Mouse (Mus musculus) neural tube, embryonic 12.5 days (tissue): Measurements from ENCODE around the gene Snd1. TPM values are rescaled to one million over a fixed set of nuclear protein-coding genes. Genes with fewer than 3 reads are reported as not detected.

Source experiments
- ATAC-seq: fragments of 200-750 bp; cut with Nextera tagmentation; 2 replicates; pipeline ENCODE4 v1.8.0; 2017; ENCODE audit warnings: low read depth, mild to moderate bottlenecking, moderate TSS enrichment, moderate library complexity; ENCODE audit not compliant: low FRiP score
- H3K27ac ChIP-seq: fragments of 300-500 bp; sonication (generic); 2 replicates; pipeline ENCODE4 v1.5.1; 2016
- H3K27me3 ChIP-seq: fragments of 300-500 bp; sonication (generic); replicated peaks from 2 replicates; pipeline ENCODE4 v1.6.1; 2016; ENCODE audit warnings: mild to moderate bottlenecking
- H3K36me3 ChIP-seq: fragments of 300-500 bp; sonication (generic); 2 replicates; pipeline ENCODE4 v1.6.1; 2016; ENCODE audit warnings: mild to moderate bottlenecking
- H3K4me1 ChIP-seq: fragments of 300-500 bp; sonication (generic); 2 replicates; pipeline ENCODE4 v1.6.1; 2016
- H3K4me2 ChIP-seq: fragments of 300-500 bp; sonication (generic); replicated peaks from 2 replicates; pipeline ENCODE4 v1.6.1; 2016; ENCODE audit warnings: mild to moderate bottlenecking
- H3K4me3 ChIP-seq: fragments of 300-500 bp; sonication (generic); 2 replicates; pipeline ENCODE4 v1.5.1; 2016
- H3K9ac ChIP-seq: fragments of 300-500 bp; sonication (generic); 2 replicates; pipeline ENCODE4 v1.6.1; 2016; ENCODE audit warnings: mild to moderate bottlenecking
- H3K9me3 ChIP-seq: fragments of 300-500 bp; sonication (generic); 2 replicates; pipeline ENCODE4 v1.6.1; 2016; ENCODE audit warnings: mild to moderate bottlenecking
- WGBS: fragments of 180-500 bp; shearing (Covaris S2); methylation state at CpG from one replicate; pipeline ENCODE4 v1.1.7; 2016; 5-methylcytosine and 5-hydroxymethylcytosine counted together
- polyA plus RNA-seq: library from polyadenylated mRNA; unstranded; fragments of >200 nt; fragmentation: Nextera tagmentation; extraction: Ambion mirVana; gene quantifications from 2 replicates; pipeline ENCODE4 v1.2.1, GENCODE M21; 2016

Snd1 gene
- polyA plus RNA-seq, 1 experiment from 2014 or later, result 101 TPM

GRCm38 (mm10) chr6:28731246-28731645 is 256.3 kb downstream of the Snd1 start:
- 95% methylated on average over 6 of the region's 6 CpGs for WGBS
- Histone ChIP-seq H3K4me3 (no peak overlapping the region), H3K36me3 (no peaks in the 10 kb centered on the region), H3K9me3 (no peaks in the 10 kb centered on the region), H3K27me3 (no peaks in the 10 kb centered on the region), H3K4me2 (no peak overlapping the region), H3K4me1 (peaks cover 15% of the 10 kb centered on the region), H3K27ac (no peak overlapping the region), H3K9ac (no peak overlapping the region)
- ATAC-seq, result no peak

- Histone ChIP-seq H3K4me3 (no peak overlapping the region), H3K4me2 (no peak overlapping the region), H3K9ac (no peak overlapping the region), H3K36me3 (no peaks in the 10 kb centered on the region), H3K27ac (no peak overlapping the region), H3K4me1 (peaks cover 10% of the 10 kb centered on the region), H3K9me3 (no peaks in the 10 kb centered on the region), H3K27me3 (no peaks in the 10 kb centered on the region)
- no peak for ATAC-seq
- WGBS, result 85% methylated on average over 5 of the region's 5 CpGs
Observed at GRCm38 (mm10) chr6:28733884-28734647, 259.1 kb downstream of the Snd1 start.

GRCm38 (mm10) chr6:28735116-28735515 is 260.2 kb downstream of the Snd1 start:
- Histone ChIP-seq H3K4me3 (no peak overlapping the region), H3K9ac (no peak overlapping the region), H3K27ac (no peak overlapping the region), H3K4me2 (no peak overlapping the region), H3K4me1 (no peaks in the 10 kb centered on the region), H3K9me3 (no peaks in the 10 kb centered on the region), H3K36me3 (no peaks in the 10 kb centered on the region), H3K27me3 (no peaks in the 10 kb centered on the region)
- 81% methylated on average over 9 of the region's 9 CpGs for WGBS
- no peak for ATAC-seq

- Histone ChIP-seq H3K9me3 (no peaks in the 10 kb centered on the region), H3K36me3 (no peaks in the 10 kb centered on the region), H3K4me2 (no peak overlapping the region), H3K27ac (no peak overlapping the region), H3K27me3 (no peaks in the 10 kb centered on the region), H3K9ac (no peak overlapping the region), H3K4me1 (no peaks in the 10 kb centered on the region), H3K4me3 (no peak overlapping the region)
- ATAC-seq, result no peak
- 72% methylated on average over 7 of the region's 7 CpGs for whole genome bisulfite sequencing
Observed at GRCm38 (mm10) chr6:28736665-28737064, 261.7 kb downstream of the Snd1 start.

- H3K4me2 ChIP-seq, result no peak overlapping the region
- H3K4me3 ChIP-seq, result no peak overlapping the region
- no peaks in the 10 kb centered on the region for H3K9me3 ChIP-seq
- no peaks in the 10 kb centered on the region for H3K36me3 ChIP-seq
- 97% methylated on average over 1 of the region's 1 CpGs for WGBS
- H3K27ac ChIP-seq, result no peak overlapping the region
- H3K4me1 ChIP-seq, result no peaks in the 10 kb centered on the region
- no peak overlapping the region for H3K9ac ChIP-seq
- no peak for ATAC-seq
- H3K27me3 ChIP-seq, result no peaks in the 10 kb centered on the region
Observed at GRCm38 (mm10) chr6:28737601-28738000, 262.7 kb downstream of the Snd1 start.

GRCm38 (mm10) chr6:28743586-28743985 is 268.6 kb downstream of the Snd1 start:
- WGBS, result 23% methylated on average over 1 of the region's 1 CpGs

GRCm38 (mm10) chr6:28745864-28746263 is 270.9 kb downstream of the Snd1 start:
- no peaks in the 10 kb centered on the region for H3K9me3 ChIP-seq
- 81% methylated on average over 7 of the region's 7 CpGs for WGBS
- no peaks in the 10 kb centered on the region for H3K27me3 ChIP-seq
- 0 out of 2 replicates have a peak, but pooled peaks cover 4% of the 10 kb centered on the region for H3K36me3 ChIP-seq
- H3K9ac ChIP-seq, result no peak overlapping the region
- ATAC-seq, result no peak
- no peak overlapping the region for H3K27ac ChIP-seq
- H3K4me3 ChIP-seq, result no peak overlapping the region
- no peak overlapping the region for H3K4me2 ChIP-seq
- peaks cover 20% of the 10 kb centered on the region for H3K4me1 ChIP-seq

More at GRCm38 (mm10) chr6:28743586-28743985, 268.6 kb downstream of the Snd1 start:
- Histone ChIP-seq H3K9ac (no peak overlapping the region), H3K4me1 (peaks cover 15% of the 10 kb centered on the region; the same call in 1 of the 2 replicates), H3K27me3 (no peaks in the 10 kb centered on the region), H3K4me3 (no peak overlapping the region), H3K9me3 (no peaks in the 10 kb centered on the region), H3K27ac (no peak overlapping the region), H3K36me3 (0 out of 2 replicates have a peak, but pooled peaks cover 4% of the 10 kb centered on the region), H3K4me2 (no peak overlapping the region)
- no peak for ATAC-seq

GRCm38 (mm10) chr6:28747025-28747424 is 272.1 kb downstream of the Snd1 start:
- no peak overlapping the region for H3K9ac ChIP-seq
- H3K36me3 ChIP-seq, result 0 out of 2 replicates have a peak, but pooled peaks cover 4% of the 10 kb centered on the region
- WGBS, result 94% methylated on average over 5 of the region's 5 CpGs
- no peak for ATAC-seq
- H3K9me3 ChIP-seq, result no peaks in the 10 kb centered on the region
- H3K4me3 ChIP-seq, result no peak overlapping the region
- no peak overlapping the region for H3K27ac ChIP-seq
- H3K4me2 ChIP-seq, result no peak overlapping the region
- H3K4me1 ChIP-seq, result peaks cover 20% of the 10 kb centered on the region
- H3K27me3 ChIP-seq, result no peaks in the 10 kb centered on the region

GRCm38 (mm10) chr6:28747931-28748670 is 273.2 kb downstream of the Snd1 start:
- WGBS, result 62% methylated on average over 14 of the region's 14 CpGs
- Histone ChIP-seq H3K4me1 (peaks cover 20% of the 10 kb centered on the region), H3K27me3 (no peaks in the 10 kb centered on the region), H3K27ac (no peak overlapping the region), H3K9me3 (no peaks in the 10 kb centered on the region), H3K9ac (no peak overlapping the region), H3K4me3 (no peak overlapping the region), H3K4me2 (no peak overlapping the region), H3K36me3 (0 out of 2 replicates have a peak, but pooled peaks cover 4% of the 10 kb centered on the region)
- no peak for ATAC-seq

- Histone ChIP-seq H3K9ac (no peak overlapping the region), H3K4me3 (no peak overlapping the region), H3K4me1 (peaks cover 13% of the 10 kb centered on the region), H3K36me3 (0 out of 2 replicates have a peak, but pooled peaks cover 4% of the 10 kb centered on the region), H3K27me3 (no peaks in the 10 kb centered on the region), H3K27ac (no peak overlapping the region), H3K9me3 (no peaks in the 10 kb centered on the region), H3K4me2 (no peak overlapping the region)
- 69% methylated on average over 3 of the region's 3 CpGs for WGBS
- no peak for ATAC-seq
Observed at GRCm38 (mm10) chr6:28749224-28749623, 274.3 kb downstream of the Snd1 start.

- Histone ChIP-seq H3K27ac (no peak overlapping the region), H3K9me3 (no peaks in the 10 kb centered on the region), H3K4me1 (peaks cover 19% of the 10 kb centered on the region), H3K4me3 (no peak overlapping the region), H3K4me2 (no peak overlapping the region), H3K9ac (no peak overlapping the region), H3K36me3 (0 out of 2 replicates have a peak, but pooled peaks cover 4% of the 10 kb centered on the region), H3K27me3 (no peaks in the 10 kb centered on the region)
- ATAC-seq, result no peak
- WGBS, result 85% methylated on average over 3 of the region's 3 CpGs
Observed at GRCm38 (mm10) chr6:28751186-28751585, 276.2 kb downstream of the Snd1 start.

- H3K27ac ChIP-seq, result no peak overlapping the region
- peaks cover 29% of the 10 kb centered on the region for H3K4me1 ChIP-seq
- no peak overlapping the region for H3K9ac ChIP-seq
- H3K9me3 ChIP-seq, result no peaks in the 10 kb centered on the region
- no peak overlapping the region for H3K4me3 ChIP-seq
- H3K4me2 ChIP-seq, result no peak overlapping the region
- 90% methylated on average over 5 of the region's 5 CpGs for WGBS
- ATAC-seq, result no peak
- H3K36me3 ChIP-seq, result no peaks in the 10 kb centered on the region
- H3K27me3 ChIP-seq, result no peaks in the 10 kb centered on the region
Observed at GRCm38 (mm10) chr6:28753217-28753616, 278.3 kb downstream of the Snd1 start.
